Mouse (Mus musculus) heart, postnatal 36 days (tissue): ENCODE results near the gene Fbxo17. TPM values are rescaled to one million over a fixed set of nuclear protein-coding genes. Genes with fewer than 3 reads are reported as not detected.
A peak's percentile ranks its signal among the peaks of the same experiment; 100 is the strongest.

Experiments used
- DNase-seq, 2 experiments: peaks; one replicate each; pipeline ENCODE4 v3.0.0; 2021 to 2022
- intact Hi-C: fragments of 180-260 bp; cut with DNase I; formaldehyde crosslinking; loops from one replicate; pipeline ENCODE4 v1.15.1; 2025
- total RNA-seq, 2 experiments: library from RNA; stranded (reverse); gene quantifications; 2 replicates each; pipeline ENCODE4 v1.2.3; 2021

Gene Fbxo17
- total RNA-seq, 2 experiments from 2014 or later: 0.46 to 0.53 TPM

- no peak for DNase-seq
- intact Hi-C loops: loop anchor here (2.0 to 10.0 kb wide), 3 partner anchors 17 to 473 kb away; partner anchors contain the start of genes Ggn, Kcnk6, Spred3 and Yif1b
These were observed 45.3 kb downstream of the Fbxo17 start for GRCm38 (mm10) chr7:28761907-28762306.

GRCm38 (mm10) chr7:28765211-28765610 lies 48.6 kb downstream of the Fbxo17 start:
- no peak for DNase-seq
- intact Hi-C loops: loop anchor here (10.0 kb wide), 2 partner anchors 410 to 470 kb away; partner anchors contain the start of genes Ggn, Kcnk6, Spred3 and Yif1b

DNA sequence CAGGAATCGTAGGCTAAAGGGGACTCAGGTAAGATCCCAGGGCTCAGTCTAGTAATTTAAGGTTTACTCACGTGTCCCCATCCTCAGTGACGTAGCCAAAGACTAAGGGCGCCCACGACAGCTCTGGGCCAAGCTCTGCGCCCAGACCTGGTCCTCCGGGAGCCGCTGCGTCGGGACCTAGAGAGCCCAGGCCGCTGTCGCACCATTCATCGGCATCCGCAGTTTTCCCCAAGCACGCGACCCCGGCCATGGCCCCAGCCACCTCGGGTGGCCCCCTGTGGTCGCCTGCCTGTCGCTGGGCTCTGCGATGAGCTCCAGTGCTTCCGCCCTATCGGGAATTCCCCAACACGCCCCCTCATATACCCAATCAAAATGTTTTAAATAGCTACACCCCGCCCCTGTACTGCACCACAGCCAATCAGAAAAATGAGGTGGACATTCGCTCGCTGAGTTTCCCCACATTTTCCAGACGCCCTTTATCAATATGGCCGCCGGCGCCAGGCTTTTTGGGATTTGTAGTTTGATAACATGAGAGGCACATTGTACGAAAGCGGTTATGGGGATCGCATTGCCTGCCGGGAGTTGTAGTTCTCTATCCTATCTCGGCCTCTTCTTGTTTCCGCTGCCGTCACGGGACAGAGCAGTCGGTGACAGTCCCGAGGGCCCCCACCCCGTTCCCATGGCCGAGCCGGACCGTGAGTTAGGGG lies 49.7 kb downstream of the Fbxo17 start, which contains the start of gene Sirt2:
TSS of gene Sirt2 (plus strand) at position 563 of the 707 bp plus-strand sequence.
- intact Hi-C loops: loop anchor here (10.0 kb wide), 2 partner anchors 408 to 468 kb away; partner anchors contain the start of genes Ggn, Kcnk6, Spred3 and Yif1b
- DNase-seq: peak; percentile 93 to 94

- intact Hi-C loops: loop anchor here (10.0 kb wide), 2 partner anchors 408 to 468 kb away; partner anchors contain the start of genes Ggn, Kcnk6, Spred3 and Yif1b
These were observed 50.3 kb downstream of the Fbxo17 start for GRCm38 (mm10) chr7:28766910-28767309.

GRCm38 (mm10) chr7:28767462-28767965 lies 50.9 kb downstream of the Fbxo17 start, which contains the start of gene Nfkbib:
Nfkbib (minus strand) TSS chr7:28767512.
- intact Hi-C loops: loop anchor here (10.0 kb wide), 2 partner anchors 407 to 467 kb away; partner anchors contain the start of genes Ggn, Kcnk6, Spred3 and Yif1b
- no peak for DNase-seq

More at GRCm38 (mm10) chr7:28766910-28767309, 50.3 kb downstream of the Fbxo17 start:
- DNase-seq: no peak

GRCm38 (mm10) chr7:28769414-28769958 lies 52.9 kb downstream of the Fbxo17 start:
- intact Hi-C loops: loop anchor here (10.0 kb wide), 2 partner anchors 405 to 465 kb away; partner anchors contain the start of genes Ggn, Kcnk6, Spred3 and Yif1b
- no peak for DNase-seq

- intact Hi-C loops: no loop called here
These were observed 53.7 kb downstream of the Fbxo17 start for GRCm38 (mm10) chr7:28770309-28770708.

GRCm38 (mm10) chr7:28771867-28772266 lies 55.3 kb downstream of the Fbxo17 start:
- peak in 1 of 2 experiments; percentile 44 for DNase-seq
- intact Hi-C loops: no loop called here

More at GRCm38 (mm10) chr7:28770309-28770708, 53.7 kb downstream of the Fbxo17 start:
- no peak for DNase-seq

- DNase-seq: no peak
- intact Hi-C loops: no loop called here
These were observed 56.6 kb downstream of the Fbxo17 start for GRCm38 (mm10) chr7:28773163-28773562.

DNA sequence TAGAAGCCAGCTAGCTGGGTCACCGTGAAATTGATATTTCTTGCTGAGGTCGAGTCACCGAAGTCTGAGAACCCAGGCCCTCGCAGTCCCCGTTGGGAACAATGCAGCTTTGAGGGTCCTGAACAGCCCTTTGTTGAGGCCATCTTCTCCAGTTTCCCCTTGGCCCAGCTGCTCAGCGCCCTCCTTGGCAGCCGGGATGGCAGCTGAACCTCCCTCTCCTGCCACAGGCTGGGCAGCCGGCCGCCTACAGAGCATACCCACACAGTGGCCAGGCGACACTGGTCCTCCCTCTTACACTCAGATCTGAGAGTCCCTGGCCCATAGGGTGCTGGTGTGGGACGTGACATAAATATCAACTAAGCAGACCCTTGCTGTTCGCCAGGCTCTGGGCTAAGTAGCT lies 57.6 kb downstream of the Fbxo17 start:
- DNase-seq: no peak
- intact Hi-C loops: no loop called here

DNA sequence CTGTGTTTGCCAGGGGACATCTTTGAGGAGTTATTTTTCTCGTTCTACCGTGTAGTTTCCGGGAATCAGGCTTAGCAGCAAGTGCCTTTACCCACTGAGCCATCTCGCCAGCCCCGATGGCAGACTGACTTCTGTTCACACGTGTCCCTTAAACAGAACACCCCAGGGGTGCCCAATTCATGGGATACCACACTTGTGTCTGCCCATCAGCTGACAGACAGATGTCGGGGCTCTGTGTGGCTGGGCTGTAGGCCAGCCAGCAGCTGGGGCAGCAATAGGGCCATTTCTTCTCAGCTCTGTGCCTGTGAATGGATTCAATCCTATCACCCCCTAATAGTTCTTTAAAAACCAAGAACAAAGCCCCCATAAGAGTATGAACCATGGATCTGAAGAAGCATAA lies 58.5 kb downstream of the Fbxo17 start:
- intact Hi-C loops: no loop called here
- DNase-seq: no peak

DNA sequence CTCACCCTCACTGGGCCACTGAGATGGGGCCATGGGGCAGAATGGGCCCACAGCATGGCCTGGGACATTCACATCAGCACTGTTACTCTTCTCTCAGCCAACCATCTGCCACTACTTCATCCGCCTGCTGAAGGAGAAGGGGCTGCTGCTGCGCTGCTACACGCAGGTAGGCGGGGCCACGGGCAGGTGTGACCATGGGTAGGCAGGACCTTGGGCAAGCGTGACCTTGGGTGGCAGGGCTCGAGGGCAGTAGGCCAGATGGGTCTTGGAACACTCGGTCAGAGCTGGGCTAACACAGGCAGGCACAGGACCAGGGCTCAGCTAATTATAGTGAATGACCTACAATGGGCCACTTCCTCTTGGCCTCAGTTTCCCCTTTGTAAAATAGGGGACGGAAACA lies 62.2 kb downstream of the Fbxo17 start:
- intact Hi-C loops: no loop called here
- no peak for DNase-seq

DNA sequence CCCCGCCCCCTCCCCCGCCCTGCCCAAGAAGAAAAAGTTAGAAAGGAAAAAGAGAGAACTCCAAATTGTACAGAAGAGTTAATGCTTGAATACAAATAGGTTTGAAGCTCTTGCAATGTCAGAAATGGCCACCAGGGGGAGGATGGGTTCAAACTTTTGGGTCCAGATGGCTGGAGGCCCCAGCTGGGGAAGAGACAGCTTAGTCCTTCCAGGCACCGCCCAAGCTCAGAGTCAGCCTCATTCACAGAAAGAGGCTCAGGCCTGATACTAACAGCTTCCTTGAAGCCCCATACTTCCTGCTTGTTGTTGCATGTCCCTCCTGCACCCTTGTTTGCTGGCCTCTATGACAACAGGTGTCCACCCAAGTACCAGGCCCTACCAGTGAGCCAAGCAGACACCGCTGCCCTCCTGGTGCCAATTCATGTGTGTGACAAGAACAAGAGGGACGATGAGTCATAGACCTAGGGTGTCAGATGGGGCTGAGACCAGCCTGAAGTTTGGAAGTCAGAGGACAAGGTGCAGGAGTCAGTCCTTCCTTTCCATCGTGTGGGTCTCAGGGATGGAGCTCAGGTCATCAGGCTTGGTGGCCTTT lies 63.6 kb downstream of the Fbxo17 start:
- peak; percentile 88 to 94 for DNase-seq
- intact Hi-C loops: loop anchor here (1.0 to 5.0 kb wide), 3 partner anchors 87 to 258 kb away; no protein-coding TSS in a partner anchor

DNA sequence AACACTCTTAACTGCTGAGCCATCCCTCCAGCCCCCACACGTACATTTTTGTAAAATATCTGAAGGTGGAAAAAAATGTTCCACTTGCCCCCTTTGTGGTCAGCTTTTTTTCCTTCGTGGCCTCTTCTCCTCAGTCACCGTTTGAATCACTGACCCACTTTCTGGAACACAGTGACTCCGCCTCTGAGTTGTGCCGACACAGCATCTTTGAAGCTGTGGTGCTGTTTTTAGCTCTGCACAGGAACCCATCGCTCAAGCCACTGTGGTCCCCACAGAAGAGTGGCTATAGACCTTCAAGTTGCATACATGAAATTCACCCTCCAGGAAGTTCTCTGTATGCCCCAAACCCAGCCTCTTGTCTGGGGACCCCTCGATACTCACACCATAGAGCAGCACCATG lies 64.3 kb downstream of the Fbxo17 start:
- peak in 1 of 2 experiments; percentile 22 for DNase-seq
- intact Hi-C loops: loop anchor here (1.0 to 5.0 kb wide), 3 partner anchors 86 to 257 kb away; no protein-coding TSS in a partner anchor

GRCm38 (mm10) chr7:28781261-28781663 lies 64.7 kb downstream of the Fbxo17 start:
- intact Hi-C loops: loop anchor here (5.0 kb wide), 1 partner anchor 191 kb away; no protein-coding TSS in a partner anchor
- DNase-seq: no peak

GRCm38 (mm10) chr7:28785161-28785560 lies 68.6 kb downstream of the Fbxo17 start:
- intact Hi-C loops: no loop called here
- DNase-seq: no peak
